Mouse (Mus musculus): ENCODE results near the gene Abcc3. TPM values are rescaled to one million over a fixed set of nuclear protein-coding genes. Genes with fewer than 3 reads are reported as not detected.

The Abcc3 gene
- polyA plus RNA-seq, 1 experiment from 2014 or later, result 1.0 TPM

DNA sequence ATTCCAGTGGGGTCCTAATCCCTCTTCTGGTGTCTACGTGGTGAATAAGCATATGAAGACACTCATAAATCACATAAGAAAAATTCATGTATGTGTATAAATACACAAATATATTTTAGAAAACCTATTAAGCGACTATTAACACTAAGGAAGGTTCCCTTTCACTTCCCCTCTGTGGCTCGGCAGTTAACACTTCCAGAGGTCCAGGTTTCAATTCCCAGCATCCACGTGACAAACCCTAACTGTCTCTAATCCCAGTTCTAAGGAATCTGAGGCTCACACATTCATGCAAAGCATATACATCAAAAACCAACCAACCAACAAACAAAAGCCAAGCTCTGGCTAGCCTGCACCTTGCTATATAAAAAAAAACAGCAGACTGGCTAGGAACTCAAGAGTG, 75.3 kb downstream of the Abcc3 start:
- Histone ChIP-seq H3K27ac (replicated peaks) (no peak overlapping the region), H3K9ac (no peak overlapping the region), H3K4me3 (no peak overlapping the region), H3K4me2 (0 out of 2 replicates have a peak overlapping the region, but pooled peaks have one; percentile 14), H3K9me3 (no peaks in the 10 kb centered on the region), H3K27me3 (no peaks in the 10 kb centered on the region), H3K36me3 (no peaks in the 10 kb centered on the region), H3K4me1 (replicated peaks) (peaks cover 79% of the 10 kb centered on the region)
- no peak for ATAC-seq (ENCODE audit: low read depth)
- 61% methylated on average over 4 of the region's 4 CpGs for WGBS

- no peak overlapping the region for H3K9ac ChIP-seq
- no peak for ATAC-seq (ENCODE audit: low read depth)
- no peaks in the 10 kb centered on the region for H3K9me3 ChIP-seq
- no peak overlapping the region for H3K27ac ChIP-seq (replicated peaks)
- no peaks in the 10 kb centered on the region for H3K36me3 ChIP-seq
- no peaks in the 10 kb centered on the region for H3K27me3 ChIP-seq
- H3K4me3 ChIP-seq, result no peak overlapping the region
- H3K4me2 ChIP-seq, result no peak overlapping the region
- peaks cover 79% of the 10 kb centered on the region for H3K4me1 ChIP-seq (replicated peaks)
- WGBS, result 86% methylated on average over 1 of the region's 1 CpGs
Measured at GRCm38 (mm10) chr11:94317014-94317413, 75.8 kb downstream of the Abcc3 start.

- no peaks in the 10 kb centered on the region for H3K36me3 ChIP-seq
- no peak overlapping the region for H3K4me3 ChIP-seq
- H3K4me2 ChIP-seq, result no peak overlapping the region
- no peaks in the 10 kb centered on the region for H3K27me3 ChIP-seq
- no peak for ATAC-seq (ENCODE audit: low read depth)
- no peak overlapping the region for H3K9ac ChIP-seq
- H3K27ac ChIP-seq (replicated peaks), result no peak overlapping the region
- 87% methylated on average over 2 of the region's 2 CpGs for WGBS
- H3K9me3 ChIP-seq, result no peaks in the 10 kb centered on the region
- H3K4me1 ChIP-seq (replicated peaks), result peaks cover 84% of the 10 kb centered on the region
Measured at GRCm38 (mm10) chr11:94316528-94316927, 76.3 kb downstream of the Abcc3 start.

DNA sequence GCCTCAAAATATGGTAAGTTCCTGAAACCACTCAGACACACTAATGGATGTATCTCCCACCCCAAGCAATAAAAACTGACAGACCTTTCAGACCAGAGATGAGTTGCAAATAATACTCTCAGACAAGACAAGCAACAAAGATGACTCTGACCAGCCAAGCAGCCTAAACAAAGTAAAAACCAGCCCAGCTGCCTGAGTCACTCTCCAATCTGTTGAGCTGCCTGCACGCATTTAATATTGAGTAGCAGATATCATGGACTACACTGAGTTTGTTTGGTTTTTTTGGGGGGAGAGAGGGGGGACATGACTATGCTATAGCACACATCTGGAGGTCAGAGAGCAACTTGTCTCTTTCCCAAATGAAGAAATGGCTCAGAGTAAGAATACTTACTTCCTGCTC, 77.5 kb downstream of the Abcc3 start:
- 82% methylated on average over 1 of the region's 1 CpGs for WGBS
- H3K27ac ChIP-seq (replicated peaks), result no peak overlapping the region
- ATAC-seq (ENCODE audit: low read depth), result no peak
- H3K9ac ChIP-seq, result 0 out of 2 replicates have a peak overlapping the region, but pooled peaks have one; percentile 8
- peaks cover 87% of the 10 kb centered on the region for H3K4me1 ChIP-seq (replicated peaks)
- no peak overlapping the region for H3K4me3 ChIP-seq
- H3K27me3 ChIP-seq, result no peaks in the 10 kb centered on the region
- H3K36me3 ChIP-seq, result no peaks in the 10 kb centered on the region
- no peaks in the 10 kb centered on the region for H3K9me3 ChIP-seq
- H3K4me2 ChIP-seq, result no peak overlapping the region

GRCm38 (mm10) chr11:94314098-94314652, 78.6 kb downstream of the Abcc3 start:
- H3K4me1 ChIP-seq (replicated peaks), result peaks cover 76% of the 10 kb centered on the region

GRCm38 (mm10) chr11:94312733-94313132, 80.1 kb downstream of the Abcc3 start:
- H3K4me3 ChIP-seq, result no peak overlapping the region
- no peak overlapping the region for H3K27ac ChIP-seq (replicated peaks)
- H3K9me3 ChIP-seq, result no peaks in the 10 kb centered on the region
- H3K4me2 ChIP-seq, result no peak overlapping the region
- no peak for ATAC-seq (ENCODE audit: low read depth)
- H3K27me3 ChIP-seq, result no peaks in the 10 kb centered on the region
- WGBS, result 83% methylated on average over 1 of the region's 1 CpGs
- H3K4me1 ChIP-seq (replicated peaks), result peaks cover 63% of the 10 kb centered on the region
- no peak overlapping the region for H3K9ac ChIP-seq
- H3K36me3 ChIP-seq, result no peaks in the 10 kb centered on the region

More at GRCm38 (mm10) chr11:94314098-94314652, 78.6 kb downstream of the Abcc3 start:
- H3K27ac ChIP-seq (replicated peaks), result no peak overlapping the region
- no peaks in the 10 kb centered on the region for H3K27me3 ChIP-seq
- 87% methylated on average over 2 of the region's 2 CpGs for WGBS
- no peaks in the 10 kb centered on the region for H3K36me3 ChIP-seq
- no peak overlapping the region for H3K4me2 ChIP-seq
- no peak overlapping the region for H3K9ac ChIP-seq
- no peak overlapping the region for H3K4me3 ChIP-seq
- ATAC-seq (ENCODE audit: low read depth), result no peak
- H3K9me3 ChIP-seq, result no peaks in the 10 kb centered on the region

GRCm38 (mm10) chr11:94294996-94295845, 97.6 kb downstream of the Abcc3 start:
- peaks cover 91% of the 10 kb centered on the region for H3K36me3 ChIP-seq

More at GRCm38 (mm10) chr11:94294996-94295845, 97.6 kb downstream of the Abcc3 start:
- no peak for ATAC-seq (ENCODE audit: low read depth)
- peak overlapping the region; percentile 52; the same call in 1 of the 2 replicates for H3K27ac ChIP-seq (replicated peaks)
- H3K4me3 ChIP-seq, result no peak overlapping the region
- no peak overlapping the region for H3K4me2 ChIP-seq
- peaks cover 5% of the 10 kb centered on the region; the same call in 1 of the 2 replicates for H3K4me1 ChIP-seq (replicated peaks)
- no peaks in the 10 kb centered on the region for H3K27me3 ChIP-seq
- no peaks in the 10 kb centered on the region for H3K9me3 ChIP-seq
- WGBS, result 52% methylated on average over 9 of the region's 9 CpGs
- H3K9ac ChIP-seq, result no peak overlapping the region

Other genes with a start within 250 kb of the Abcc3 start
- gene Tob1, start 181.5 kb downstream of the Abcc3 start, polyA plus RNA-seq (2015; fragmentation: Nextera tagmentation; extraction: Ambion mirVana), result 32.5 and 37.6 TPM in 2 replicates
- gene Wfikkn2, start 147.0 kb downstream of the Abcc3 start, polyA plus RNA-seq (2015; fragmentation: Nextera tagmentation; extraction: Ambion mirVana), result 3.3 and 5.1 TPM in 2 replicates
- 0.27 TPM in 1 of 2 replicates, not detected in the other for gene Gm21885, start 111.1 kb downstream of the Abcc3 start, polyA plus RNA-seq (2015; fragmentation: Nextera tagmentation; extraction: Ambion mirVana)
- 146 and 151 TPM in 2 replicates for gene Luc7l3, start 71.0 kb downstream of the Abcc3 start, polyA plus RNA-seq (2015; fragmentation: Nextera tagmentation; extraction: Ambion mirVana)
- gene Ankrd40, start 65.0 kb downstream of the Abcc3 start, polyA plus RNA-seq (2015; fragmentation: Nextera tagmentation; extraction: Ambion mirVana), result 21.0 and 21.8 TPM in 2 replicates
- 8.9 and 9.3 TPM in 2 replicates for gene Cacna1g, start 81.2 kb upstream of the Abcc3 start, polyA plus RNA-seq (2015; fragmentation: Nextera tagmentation; extraction: Ambion mirVana)
- gene Spata20, start 93.2 kb upstream of the Abcc3 start, polyA plus RNA-seq (2015; fragmentation: Nextera tagmentation; extraction: Ambion mirVana), result 0.28 TPM in 1 of 2 replicates, not detected in the other
- gene Epn3, start 107.0 kb upstream of the Abcc3 start, polyA plus RNA-seq (2015; fragmentation: Nextera tagmentation; extraction: Ambion mirVana), result 0.24 and 0.51 TPM in 2 replicates
- 1.9 and 2.1 TPM in 2 replicates for gene Mycbpap, start 128.7 kb upstream of the Abcc3 start, polyA plus RNA-seq (2015; fragmentation: Nextera tagmentation; extraction: Ambion mirVana)
- gene Rsad1, start 156.3 kb upstream of the Abcc3 start, polyA plus RNA-seq (2015; fragmentation: Nextera tagmentation; extraction: Ambion mirVana), result 4.7 and 5.4 TPM in 2 replicates
- gene Chad, start 172.1 kb upstream of the Abcc3 start, polyA plus RNA-seq (2015; fragmentation: Nextera tagmentation; extraction: Ambion mirVana), result 0.45 and 1.7 TPM in 2 replicates
- gene Acsf2, start 208.9 kb upstream of the Abcc3 start, polyA plus RNA-seq (2015; fragmentation: Nextera tagmentation; extraction: Ambion mirVana), result 2.0 and 2.2 TPM in 2 replicates
- 169 and 170 TPM in 2 replicates for gene Lrrc59, start 236.8 kb upstream of the Abcc3 start, polyA plus RNA-seq (2015; fragmentation: Nextera tagmentation; extraction: Ambion mirVana)

Measured in neural tube, embryonic 13.5 days (tissue).